Mouse (Mus musculus): ENCODE data around the gene Gpr146. TPM values are rescaled to one million over a fixed set of nuclear protein-coding genes. Genes with fewer than 3 reads are reported as not detected.

Gpr146 gene
- polyA plus RNA-seq, 1 experiment from 2014 or later: 1.8 TPM

GRCm38 (mm10) chr5:139413545-139413944 is 36.0 kb downstream of the Gpr146 start:
- no peak overlapping the region for H3K4me2 ChIP-seq (ENCODE audit: low read length)
- no peaks in the 10 kb centered on the region for H3K36me3 ChIP-seq (ENCODE audit: control insufficient read depth, insufficient read depth)
- H3K27ac ChIP-seq (ENCODE audit: low read length): no peak overlapping the region
- no peaks in the 10 kb centered on the region for H3K9me3 ChIP-seq (ENCODE audit: control insufficient read depth, low read length)
- no peaks in the 10 kb centered on the region for H3K27me3 ChIP-seq (replicated peaks; ENCODE audit: control insufficient read depth, insufficient read depth, low read length)
- no peak overlapping the region for H3K9ac ChIP-seq (replicated peaks; ENCODE audit: low read depth, low read length)
- peaks cover 4% of the 10 kb centered on the region for H3K4me1 ChIP-seq (replicated peaks; ENCODE audit: control insufficient read depth, insufficient read depth, low read length)
- 87% methylated on average over 4 of the region's 4 CpGs for WGBS
- ATAC-seq: no peak
- H3K4me3 ChIP-seq (replicated peaks; ENCODE audit: low read length): no peak overlapping the region

GRCm38 (mm10) chr5:139415001-139415400 is 37.5 kb downstream of the Gpr146 start:
- Histone ChIP-seq H3K9me3 (ENCODE audit: control insufficient read depth, low read length) (no peaks in the 10 kb centered on the region), H3K9ac (replicated peaks; ENCODE audit: low read depth, low read length) (no peak overlapping the region), H3K4me3 (replicated peaks; ENCODE audit: low read length) (no peak overlapping the region), H3K4me2 (ENCODE audit: low read length) (no peak overlapping the region), H3K27ac (ENCODE audit: low read length) (no peak overlapping the region), H3K27me3 (replicated peaks; ENCODE audit: control insufficient read depth, insufficient read depth, low read length) (no peaks in the 10 kb centered on the region), H3K4me1 (replicated peaks; ENCODE audit: control insufficient read depth, insufficient read depth, low read length) (peaks cover 12% of the 10 kb centered on the region), H3K36me3 (ENCODE audit: control insufficient read depth, insufficient read depth) (no peaks in the 10 kb centered on the region)
- 95% methylated on average over 5 of the region's 5 CpGs for WGBS
- ATAC-seq: no peak

DNA sequence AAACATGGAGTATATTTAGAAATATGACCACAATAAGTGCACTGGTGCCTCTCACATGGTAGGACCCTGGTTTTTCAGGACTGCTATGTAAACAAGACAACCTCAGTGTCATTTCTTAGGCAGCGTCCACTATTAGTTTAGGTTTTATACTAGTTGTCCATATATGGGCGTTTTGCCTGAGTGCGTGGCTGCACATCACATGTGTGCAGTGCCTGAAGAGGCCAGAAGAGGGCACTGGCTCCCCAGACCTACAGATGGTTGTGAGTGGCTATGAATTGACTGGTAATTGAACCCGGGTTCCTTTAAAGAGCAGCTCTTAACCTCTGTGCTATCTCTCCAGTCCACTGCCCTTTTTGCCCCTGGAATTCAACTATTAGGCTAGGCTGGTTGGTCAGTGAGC is 39.4 kb downstream of the Gpr146 start:
- no peak overlapping the region for H3K9ac ChIP-seq (replicated peaks; ENCODE audit: low read depth, low read length)
- H3K4me2 ChIP-seq (ENCODE audit: low read length): no peak overlapping the region
- no peak overlapping the region for H3K4me3 ChIP-seq (replicated peaks; ENCODE audit: low read length)
- no peaks in the 10 kb centered on the region for H3K36me3 ChIP-seq (ENCODE audit: control insufficient read depth, insufficient read depth)
- WGBS: 91% methylated on average over 4 of the region's 4 CpGs
- no peak for ATAC-seq
- no peak overlapping the region for H3K27ac ChIP-seq (ENCODE audit: low read length)
- no peaks in the 10 kb centered on the region for H3K27me3 ChIP-seq (replicated peaks; ENCODE audit: control insufficient read depth, insufficient read depth, low read length)
- peaks cover 17% of the 10 kb centered on the region for H3K4me1 ChIP-seq (replicated peaks; ENCODE audit: control insufficient read depth, insufficient read depth, low read length)
- H3K9me3 ChIP-seq (ENCODE audit: control insufficient read depth, low read length): no peaks in the 10 kb centered on the region

GRCm38 (mm10) chr5:139417480-139417879 is 40.0 kb downstream of the Gpr146 start:
- Histone ChIP-seq H3K36me3 (ENCODE audit: control insufficient read depth, insufficient read depth) (no peaks in the 10 kb centered on the region), H3K4me1 (replicated peaks; ENCODE audit: control insufficient read depth, insufficient read depth, low read length) (peaks cover 23% of the 10 kb centered on the region), H3K9me3 (ENCODE audit: control insufficient read depth, low read length) (no peaks in the 10 kb centered on the region), H3K4me3 (replicated peaks; ENCODE audit: low read length) (no peak overlapping the region), H3K9ac (replicated peaks; ENCODE audit: low read depth, low read length) (no peak overlapping the region), H3K4me2 (ENCODE audit: low read length) (no peak overlapping the region), H3K27ac (ENCODE audit: low read length) (no peak overlapping the region), H3K27me3 (replicated peaks; ENCODE audit: control insufficient read depth, insufficient read depth, low read length) (no peaks in the 10 kb centered on the region)
- ATAC-seq: no peak
- 90% methylated on average over 3 of the region's 3 CpGs for WGBS

GRCm38 (mm10) chr5:139418110-139418509 is 40.6 kb downstream of the Gpr146 start:
- 38% methylated on average over 2 of the region's 2 CpGs for WGBS
- no peak for ATAC-seq
- no peak overlapping the region for H3K9ac ChIP-seq (replicated peaks; ENCODE audit: low read depth, low read length)

GRCm38 (mm10) chr5:139418633-139419032 is 41.1 kb downstream of the Gpr146 start:
- no peaks in the 10 kb centered on the region for H3K36me3 ChIP-seq (ENCODE audit: control insufficient read depth, insufficient read depth)
- no peak overlapping the region for H3K4me2 ChIP-seq (ENCODE audit: low read length)
- no peaks in the 10 kb centered on the region for H3K9me3 ChIP-seq (ENCODE audit: control insufficient read depth, low read length)
- H3K9ac ChIP-seq (replicated peaks; ENCODE audit: low read depth, low read length): no peak overlapping the region
- no peaks in the 10 kb centered on the region for H3K27me3 ChIP-seq (replicated peaks; ENCODE audit: control insufficient read depth, insufficient read depth, low read length)
- peak overlapping the region; percentile 62 for H3K27ac ChIP-seq (ENCODE audit: low read length)
- H3K4me3 ChIP-seq (replicated peaks; ENCODE audit: low read length): no peak overlapping the region
- peak; percentile 80 for ATAC-seq
- H3K4me1 ChIP-seq (replicated peaks; ENCODE audit: control insufficient read depth, insufficient read depth, low read length): peaks cover 32% of the 10 kb centered on the region
- WGBS: 6% methylated on average over 3 of the region's 3 CpGs

More at GRCm38 (mm10) chr5:139418110-139418509, 40.6 kb downstream of the Gpr146 start:
- H3K27me3 ChIP-seq (replicated peaks; ENCODE audit: control insufficient read depth, insufficient read depth, low read length): no peaks in the 10 kb centered on the region
- no peak overlapping the region for H3K4me3 ChIP-seq (replicated peaks; ENCODE audit: low read length)
- H3K9me3 ChIP-seq (ENCODE audit: control insufficient read depth, low read length): no peaks in the 10 kb centered on the region
- H3K4me2 ChIP-seq (ENCODE audit: low read length): no peak overlapping the region
- H3K36me3 ChIP-seq (ENCODE audit: control insufficient read depth, insufficient read depth): no peaks in the 10 kb centered on the region
- peak overlapping the region; percentile 62 for H3K27ac ChIP-seq (ENCODE audit: low read length)
- peaks cover 29% of the 10 kb centered on the region for H3K4me1 ChIP-seq (replicated peaks; ENCODE audit: control insufficient read depth, insufficient read depth, low read length)

DNA sequence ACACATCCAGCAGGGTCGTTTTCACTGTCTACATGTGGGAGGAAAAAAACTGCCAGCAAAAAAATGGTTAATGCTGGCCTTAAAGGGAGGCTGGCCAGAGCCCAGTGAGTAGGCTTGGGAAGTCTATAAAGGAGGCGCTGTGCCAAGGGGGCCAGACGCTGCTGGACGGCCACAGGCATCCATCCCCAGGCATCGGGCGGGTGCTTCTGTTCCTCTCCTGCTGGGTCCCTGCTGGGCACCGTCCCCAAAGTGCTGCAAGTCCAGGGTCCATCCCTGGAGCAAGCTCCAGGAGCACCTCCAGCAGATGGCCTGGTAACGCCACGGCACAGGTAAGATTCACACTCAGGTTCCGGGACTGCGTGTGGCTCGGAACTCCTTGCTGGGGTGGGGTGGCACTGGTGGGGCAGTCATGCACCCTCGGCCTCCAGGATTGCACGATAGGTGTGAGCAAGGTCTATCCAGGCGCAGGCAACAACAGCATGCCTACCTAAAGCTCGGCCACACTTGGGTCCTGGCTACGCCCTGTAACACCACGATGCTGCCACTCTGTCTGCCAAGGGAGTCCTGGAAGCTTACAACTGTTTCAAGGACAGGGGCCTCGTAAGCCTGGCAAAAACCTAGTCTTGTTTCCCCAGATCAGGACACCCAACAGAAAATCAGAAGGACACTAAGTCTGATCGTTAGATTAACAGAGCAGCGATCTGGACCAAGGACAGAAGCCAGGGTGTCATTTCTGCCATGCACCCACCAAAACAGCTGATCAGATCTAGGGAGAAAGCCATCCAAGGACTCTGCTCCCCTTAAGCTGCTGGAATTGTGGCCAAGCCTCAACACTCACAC is 45.7 kb downstream of the Gpr146 start, which contains the start of gene Gper1:
Gene Gper1, plus strand, starts transcription at position 126 of the 840 bp plus-strand sequence.
- Histone ChIP-seq H3K27me3 (replicated peaks; ENCODE audit: control insufficient read depth, insufficient read depth, low read length) (no peaks in the 10 kb centered on the region), H3K4me2 (ENCODE audit: low read length) (peak within 1 kb of the TSS; percentile 38), H3K9ac (replicated peaks; ENCODE audit: low read depth, low read length) (peak within 1 kb of the TSS; percentile 47), H3K9me3 (ENCODE audit: control insufficient read depth, low read length) (no peaks in the 10 kb centered on the region), H3K4me1 (replicated peaks; ENCODE audit: control insufficient read depth, insufficient read depth, low read length) (peaks cover 37% of the 10 kb centered on the region), H3K4me3 (replicated peaks; ENCODE audit: low read length) (peak within 1 kb of the TSS; percentile 32), H3K36me3 (ENCODE audit: control insufficient read depth, insufficient read depth) (no peaks in the 10 kb centered on the region), H3K27ac (ENCODE audit: low read length) (peak within 1 kb of the TSS; percentile 13; the same call in 1 of the 2 replicates)
- peak; percentile 68 for ATAC-seq
- WGBS: 23% methylated on average over 21 of the region's 21 CpGs

- Histone ChIP-seq H3K4me3 (replicated peaks; ENCODE audit: low read length) (no peak overlapping the region), H3K4me2 (ENCODE audit: low read length) (no peak overlapping the region), H3K4me1 (replicated peaks; ENCODE audit: control insufficient read depth, insufficient read depth, low read length) (peaks cover 41% of the 10 kb centered on the region), H3K9me3 (ENCODE audit: control insufficient read depth, low read length) (no peaks in the 10 kb centered on the region), H3K27ac (ENCODE audit: low read length) (no peak overlapping the region), H3K36me3 (ENCODE audit: control insufficient read depth, insufficient read depth) (no peaks in the 10 kb centered on the region), H3K9ac (replicated peaks; ENCODE audit: low read depth, low read length) (no peak overlapping the region), H3K27me3 (replicated peaks; ENCODE audit: control insufficient read depth, insufficient read depth, low read length) (no peaks in the 10 kb centered on the region)
- 78% methylated on average over 9 of the region's 9 CpGs for WGBS
- ATAC-seq: no peak
Measured at GRCm38 (mm10) chr5:139425198-139425597, 47.7 kb downstream of the Gpr146 start.

DNA sequence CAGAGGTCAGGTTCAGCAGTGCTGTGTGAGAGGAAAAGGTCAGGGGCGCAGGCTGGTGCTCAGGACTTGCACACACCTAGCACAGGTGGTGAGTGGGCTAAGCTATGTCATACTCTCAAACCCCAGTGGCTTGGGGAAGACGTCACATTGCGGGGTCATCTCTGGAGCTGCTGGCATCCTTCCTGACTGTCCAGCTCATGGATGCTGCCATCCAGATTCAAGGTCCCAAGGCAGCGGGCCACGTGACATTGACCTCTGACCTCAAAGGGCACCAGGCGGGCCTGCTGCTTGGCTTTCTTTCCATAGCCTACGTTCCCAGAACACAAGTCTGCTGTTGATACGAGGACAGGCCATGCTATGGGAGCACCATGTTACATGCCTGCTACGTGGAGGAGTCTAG is 49.5 kb downstream of the Gpr146 start:
- ATAC-seq: no peak

More for the DNA sequence above, 49.5 kb downstream of the Gpr146 start:
- WGBS: 95% methylated on average over 9 of the region's 9 CpGs
- Histone ChIP-seq H3K27ac (ENCODE audit: low read length) (no peak overlapping the region), H3K4me2 (ENCODE audit: low read length) (no peak overlapping the region), H3K36me3 (ENCODE audit: control insufficient read depth, insufficient read depth) (no peaks in the 10 kb centered on the region), H3K9me3 (ENCODE audit: control insufficient read depth, low read length) (no peaks in the 10 kb centered on the region), H3K9ac (replicated peaks; ENCODE audit: low read depth, low read length) (no peak overlapping the region), H3K4me1 (replicated peaks; ENCODE audit: control insufficient read depth, insufficient read depth, low read length) (peaks cover 52% of the 10 kb centered on the region), H3K4me3 (replicated peaks; ENCODE audit: low read length) (no peak overlapping the region), H3K27me3 (replicated peaks; ENCODE audit: control insufficient read depth, insufficient read depth, low read length) (no peaks in the 10 kb centered on the region)

All from forebrain, embryonic 16.5 days (tissue).